Mouse (Mus musculus): ENCODE measurements at regions not wholly inside any gene's neighbourhood (a gene's known extent, or its start where the extent isn't known, plus 50 kb on each side); places are given as distances from the start of the nearest gene placed in this dataset.

DNA sequence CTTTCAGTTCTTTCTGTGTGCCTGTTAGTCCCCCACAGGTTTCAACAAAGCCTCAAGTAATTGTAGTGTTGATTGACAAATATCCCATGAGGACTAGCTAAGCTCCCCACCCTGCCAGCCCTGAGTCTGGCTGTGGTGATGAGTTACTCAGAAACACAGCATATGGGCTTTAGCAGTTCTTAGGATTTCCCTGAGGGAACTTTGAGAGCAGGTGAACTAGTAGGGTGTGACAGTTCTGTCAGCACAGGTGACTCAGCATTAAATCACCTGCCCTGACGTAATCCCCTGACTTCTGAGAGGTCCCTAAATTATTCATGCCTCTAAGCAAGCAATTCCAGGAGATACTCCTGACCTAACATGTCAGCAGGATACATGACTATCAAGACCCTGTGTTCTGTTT, 347.7 kb upstream of the Igfbp3 start:
- TF ChIP-seq CTCF (IDR thresholded peaks at IDR 0.05; ENCODE audit: low read depth) (no peak), EP300 (optimal IDR thresholded peaks at IDR 0.05) (no peak)
